In genomic region chr9:108280071-108280828, GRCm38 (mm10) we compare ENCODE assay signal across 7 mouse cellular contexts. TPM values are rescaled to one million over a fixed set of nuclear protein-coding genes. Genes with fewer than 3 reads are reported as not detected.
DNase-seq lines count a peak whose midpoint lies in the region; ATAC-seq and TF ChIP-seq lines count a peak whose summit lies in the region.

No protein-coding gene starts in this region.

- H3K4me1 ChIP-seq in heart, postnatal 0 days (ENCODE audit: control insufficient read depth, insufficient read depth) = peaks cover 3% of the 10 kb centered on the region; the same call in 1 of the 2 replicates

- no peak for TF ChIP-seq CTCF in heart, postnatal 0 days (IDR thresholded peaks at IDR 0.05; ENCODE audit: low read depth)

- H3K9ac ChIP-seq in heart, postnatal 0 days (replicated peaks; ENCODE audit: low read depth, low read length) = no peak overlapping the region

- no peaks in the 10 kb centered on the region for H3K27me3 ChIP-seq in heart, postnatal 0 days (ENCODE audit: control insufficient read depth, insufficient read depth, low read length)

- peak; percentile 80 for ATAC-seq in heart, postnatal 0 days (ENCODE audit: insufficient read depth, low read depth)
- no peak for ATAC-seq in frontal cortex, adult (ENCODE audit: low TSS enrichment)

- no peaks in the 10 kb centered on the region for H3K36me3 ChIP-seq in heart, postnatal 0 days (replicated peaks; ENCODE audit: control insufficient read depth, insufficient read depth, low read length)

- no peak overlapping the region for H3K4me3 ChIP-seq in heart, postnatal 0 days (ENCODE audit: low read depth, low read length)

- peak; percentile 96 for DNase-seq in adipocyte (ENCODE audit: low spot score)
- DNase-seq in adrenal gland, postnatal 36 days = peak; percentile 71 to 76
- DNase-seq in heart, postnatal 0 days (ENCODE audit: low spot score) = peak; percentile 76
- DNase-seq in lung, adult 18-20 months = peak; percentile 73 to 83
- DNase-seq in neural tube, embryonic 10.5 days (ENCODE audit: extremely low spot score, low spot score) = no peak
- DNase-seq in left cerebral cortex, postnatal 25 days (ENCODE audit: low spot score in 2 of 2) = no peak

- intact Hi-C loops in left cerebral cortex, postnatal 25 days (cut with DNase I) = loop anchor here (5.0 kb wide), 1 partner anchor 78 kb away; no protein-coding TSS in a partner anchor

- H3K27ac ChIP-seq in heart, postnatal 0 days (ENCODE audit: low read depth) = peak overlapping the region; percentile 77

- H3K9me3 ChIP-seq in heart, postnatal 0 days (replicated peaks; ENCODE audit: control insufficient read depth, low read length) = no peaks in the 10 kb centered on the region

- H3K4me2 ChIP-seq in heart, postnatal 0 days (ENCODE audit: low read depth, low read length) = 0 out of 2 replicates have a peak overlapping the region, but pooled peaks have one; percentile 22

- TF ChIP-seq EP300 in heart, postnatal 0 days (IDR thresholded peaks at IDR 0.05; ENCODE audit: low read depth) = peak; percentile 32; the same call in 1 of the 2 replicates

- WGBS in heart, postnatal 0 days = 21% methylated on average over 8 of the region's 8 CpGs

RNA-seq across cellular contexts. Expression of gene Nicn1, which starts 10.0 kb away (rescaled TPM):
- 10 to 100 TPM; 17.1 TPM for total RNA-seq in adrenal gland, postnatal 36 days (2021)
- total RNA-seq in heart, postnatal 0 days (2014; rRNA removed; ENCODE audit: low replicate concordance) = 12.9 and 22.4 TPM in 2 replicates
- 20.5 and 20.9 TPM in 2 replicates for polyA plus RNA-seq in heart, postnatal 0 days (2015; fragmentation: Nextera tagmentation; extraction: Ambion mirVana)
- 100 to 1,000 TPM; 113 to 121 TPM for total RNA-seq in left cerebral cortex, postnatal 25 days (2021)

RNA-seq across cellular contexts. Expression of gene Amt, which starts 16.4 kb away (rescaled TPM):
- total RNA-seq in adrenal gland, postnatal 36 days (2021) = 1 to 10 TPM; 2.7 to 4.4 TPM
- 3.7 and 14.5 TPM in 2 replicates for total RNA-seq in heart, postnatal 0 days (2014; rRNA removed; ENCODE audit: low replicate concordance)
- polyA plus RNA-seq in heart, postnatal 0 days (2015; fragmentation: Nextera tagmentation; extraction: Ambion mirVana) = 5.4 and 6.4 TPM in 2 replicates
- total RNA-seq in left cerebral cortex, postnatal 25 days (2021) = 10 to 100 TPM; 31.1 to 35.0 TPM

RNA-seq across cellular contexts. Expression of gene Dag1, which starts 16.5 kb away (rescaled TPM):
- 100 to 1,000 TPM; 142 to 144 TPM for total RNA-seq in adrenal gland, postnatal 36 days (2021)
- total RNA-seq in heart, postnatal 0 days (2014; rRNA removed; ENCODE audit: low replicate concordance) = 209 and 229 TPM in 2 replicates
- polyA plus RNA-seq in heart, postnatal 0 days (2015; fragmentation: Nextera tagmentation; extraction: Ambion mirVana) = 99.2 and 106 TPM in 2 replicates
- total RNA-seq in left cerebral cortex, postnatal 25 days (2021) = 10 to 100 TPM; 94.7 to 97.9 TPM

RNA-seq across cellular contexts. Expression of gene Rhoa, which starts 25.7 kb away (rescaled TPM):
- 100 to 1,000 TPM; 363 to 383 TPM for total RNA-seq in adrenal gland, postnatal 36 days (2021)
- total RNA-seq in heart, postnatal 0 days (2014; rRNA removed; ENCODE audit: low replicate concordance) = 167 and 207 TPM in 2 replicates
- 326 and 332 TPM in 2 replicates for polyA plus RNA-seq in heart, postnatal 0 days (2015; fragmentation: Nextera tagmentation; extraction: Ambion mirVana)
- total RNA-seq in left cerebral cortex, postnatal 25 days (2021) = 100 to 1,000 TPM; 165 to 175 TPM

RNA-seq across cellular contexts. Expression of gene Tcta, which starts 25.7 kb away (rescaled TPM):
- 10 to 100 TPM; 38.8 to 48.3 TPM for total RNA-seq in adrenal gland, postnatal 36 days (2021)
- total RNA-seq in heart, postnatal 0 days (2014; rRNA removed; ENCODE audit: low replicate concordance) = 46.1 and 46.9 TPM in 2 replicates
- 42.1 and 49.9 TPM in 2 replicates for polyA plus RNA-seq in heart, postnatal 0 days (2015; fragmentation: Nextera tagmentation; extraction: Ambion mirVana)
- total RNA-seq in left cerebral cortex, postnatal 25 days (2021) = 10 to 100 TPM; 33.2 to 34.6 TPM

Comparison
In these comparisons a context has a peak if more than half of its experiments do, and no peak if none do; other contexts are left out.
1. DNase-seq: peak in adipocyte (single experiment), adrenal gland, postnatal 36 days (2 of 2), heart, postnatal 0 days (single experiment) and lung, adult 18-20 months (2 of 2); none in neural tube, embryonic 10.5 days (single experiment) and left cerebral cortex, postnatal 25 days (0 of 2).